Mouse (Mus musculus) layer of hippocampus, postnatal 14 days (tissue): Measurements from ENCODE around the gene Ghrhr. TPM values are rescaled to one million over a fixed set of nuclear protein-coding genes. Genes with fewer than 3 reads are reported as not detected.

Source experiments
- DNase-seq, 2 experiments: peaks; one replicate each; pipeline ENCODE4 v3.0.0; 2021 to 2022; ENCODE audit warnings: low spot score in 2 of 2, mixed read lengths in 1 of 2
- total RNA-seq, 2 experiments: library from RNA; stranded (reverse); gene quantifications; 2 replicates each; pipeline ENCODE4 v1.2.3; 2021

The Ghrhr gene
- total RNA-seq, 2 experiments from 2014 or later: not detected

DNA sequence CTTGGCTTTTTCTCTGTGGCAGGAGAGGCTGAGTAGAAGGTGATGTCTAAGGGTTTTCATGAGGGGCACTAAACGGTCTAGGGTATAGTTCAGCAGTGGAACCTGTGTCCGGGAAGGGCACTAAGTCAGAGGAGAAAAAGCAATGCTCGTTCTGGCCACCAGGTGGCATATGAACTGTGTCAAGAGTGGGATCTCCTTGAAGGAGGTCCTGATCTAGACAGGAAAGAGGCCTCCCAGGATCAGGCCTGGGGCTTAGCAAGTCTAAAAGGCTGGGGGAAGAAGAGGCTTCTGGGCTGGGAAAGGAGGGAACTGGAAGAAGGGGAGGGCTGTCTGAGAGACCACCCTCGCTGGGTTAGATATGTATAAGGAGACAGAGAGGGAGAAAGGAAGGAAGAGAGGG lies 16.4 kb downstream of the Ghrhr start:
- peak; percentile 74 to 85 for DNase-seq

DNA sequence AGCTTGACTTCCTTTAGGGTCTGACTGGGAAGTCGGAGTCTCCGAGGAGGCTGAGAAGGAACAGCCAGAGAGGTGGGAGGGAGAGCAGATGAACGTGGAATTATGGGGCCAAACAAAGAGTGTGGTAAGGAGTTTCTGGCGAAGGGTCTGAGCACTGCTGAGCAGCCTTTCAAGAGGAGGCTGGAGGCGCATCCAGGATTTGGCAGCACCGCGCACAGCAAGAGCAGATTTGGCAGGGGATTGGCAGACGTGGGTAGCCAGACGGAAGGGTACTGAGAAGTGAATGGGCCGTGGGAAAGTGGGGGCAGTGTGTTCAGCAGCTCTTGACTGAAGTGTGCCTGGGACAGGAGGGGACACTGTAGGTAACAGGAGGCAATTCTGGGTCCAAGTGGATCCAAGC lies 18.8 kb downstream of the Ghrhr start:
- peak; percentile 56 to 84 for DNase-seq

DNA sequence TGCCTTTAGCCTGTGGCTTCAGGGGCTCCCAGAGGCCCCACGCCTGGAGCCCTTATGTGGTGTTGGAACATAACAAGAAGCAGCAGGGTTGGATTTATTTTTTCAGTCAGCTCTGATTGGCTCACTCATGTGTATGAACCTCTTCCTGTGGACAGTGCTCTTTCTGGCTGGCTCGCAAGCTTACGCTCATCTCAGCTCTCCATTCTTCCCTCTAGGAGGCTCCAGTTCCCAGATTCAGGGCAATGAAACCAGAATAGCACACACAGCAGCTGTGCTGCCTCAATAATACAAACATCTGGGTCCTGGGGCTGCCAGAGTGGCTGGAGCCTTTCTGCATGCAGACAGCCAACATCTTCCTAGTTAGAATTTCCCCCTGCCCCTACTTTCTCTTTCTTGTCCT lies 20.1 kb downstream of the Ghrhr start:
- peak in 1 of 2 experiments; percentile 43 for DNase-seq

DNA sequence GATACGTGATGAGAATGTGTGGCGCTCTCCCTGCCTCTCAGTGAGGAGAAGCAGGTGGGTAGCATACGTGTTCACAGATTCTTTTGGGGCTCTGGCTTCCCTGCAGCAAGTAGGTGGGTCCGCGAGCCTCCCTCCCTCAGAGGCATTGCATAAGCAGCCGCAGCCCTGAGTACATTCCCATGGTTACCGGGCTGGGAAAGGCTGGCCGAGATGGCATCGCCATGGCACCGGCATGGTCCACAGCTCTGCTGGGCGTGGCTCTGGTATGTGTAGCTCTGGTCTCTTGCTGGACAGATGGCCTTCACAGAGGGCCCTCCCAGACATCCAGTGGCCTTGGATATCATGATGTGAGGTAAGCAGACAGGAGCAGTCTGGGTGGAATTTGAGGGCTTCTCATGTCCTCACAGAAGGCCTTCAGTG lies 20.5 kb downstream of the Ghrhr start:
- peak; percentile 72 to 77 for DNase-seq

DNA sequence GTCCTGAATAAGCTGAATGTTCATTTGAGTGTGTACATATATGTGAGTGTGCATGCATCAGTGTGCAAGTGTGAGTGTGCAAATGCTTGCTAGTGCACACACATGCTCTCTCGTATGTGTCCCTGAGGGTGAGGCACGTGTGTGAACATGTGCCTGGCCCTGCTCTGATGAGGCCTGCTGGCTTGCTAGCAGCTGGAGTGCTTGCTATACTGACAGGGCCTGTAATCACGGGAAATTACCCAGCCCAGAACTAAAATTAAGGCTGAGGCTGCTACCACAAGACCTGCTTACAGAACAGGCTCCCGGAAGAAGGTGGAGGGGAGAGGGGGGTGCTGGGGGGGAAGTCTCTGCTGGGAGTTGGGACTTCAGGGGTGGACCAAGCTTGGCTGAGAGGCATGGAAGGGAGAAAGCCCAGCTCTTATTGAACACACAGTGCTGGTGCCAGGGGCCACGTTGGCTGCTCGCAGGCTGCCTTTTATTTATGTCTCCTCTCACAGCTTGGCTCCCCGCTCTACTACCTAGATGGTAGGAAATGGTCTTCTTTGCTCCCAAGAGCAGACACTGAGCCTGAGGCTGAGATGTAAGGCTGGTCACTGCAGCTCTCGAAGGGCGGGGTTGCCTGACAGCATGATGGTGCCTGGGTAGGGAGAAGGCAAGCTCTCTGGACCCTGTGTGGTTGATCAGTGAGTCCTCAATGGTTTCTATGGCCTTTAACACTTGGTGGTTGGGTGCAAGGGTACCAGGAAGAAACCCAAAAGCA lies 23.0 kb downstream of the Ghrhr start:
- DNase-seq: no peak

DNA sequence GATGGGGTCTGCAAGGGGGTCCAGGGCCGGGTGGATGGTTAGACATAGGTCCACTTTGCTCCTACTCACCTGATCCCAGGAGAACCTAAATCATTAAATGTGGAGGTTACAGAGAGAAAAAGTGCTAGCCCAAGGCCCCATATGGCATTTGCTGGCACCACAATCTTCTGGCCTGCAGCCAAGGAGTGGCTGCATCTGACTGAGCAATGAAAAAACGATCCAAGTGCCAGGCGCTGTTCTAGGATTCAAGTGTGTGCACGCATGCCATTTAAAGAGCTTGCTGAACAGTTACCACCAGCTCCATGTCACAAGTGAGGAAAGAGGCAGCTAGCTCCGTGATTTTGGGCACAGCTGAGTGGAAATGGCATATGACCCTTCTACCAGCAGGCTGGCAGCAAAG lies 23.8 kb downstream of the Ghrhr start:
- peak; percentile 74 to 89 for DNase-seq

DNA sequence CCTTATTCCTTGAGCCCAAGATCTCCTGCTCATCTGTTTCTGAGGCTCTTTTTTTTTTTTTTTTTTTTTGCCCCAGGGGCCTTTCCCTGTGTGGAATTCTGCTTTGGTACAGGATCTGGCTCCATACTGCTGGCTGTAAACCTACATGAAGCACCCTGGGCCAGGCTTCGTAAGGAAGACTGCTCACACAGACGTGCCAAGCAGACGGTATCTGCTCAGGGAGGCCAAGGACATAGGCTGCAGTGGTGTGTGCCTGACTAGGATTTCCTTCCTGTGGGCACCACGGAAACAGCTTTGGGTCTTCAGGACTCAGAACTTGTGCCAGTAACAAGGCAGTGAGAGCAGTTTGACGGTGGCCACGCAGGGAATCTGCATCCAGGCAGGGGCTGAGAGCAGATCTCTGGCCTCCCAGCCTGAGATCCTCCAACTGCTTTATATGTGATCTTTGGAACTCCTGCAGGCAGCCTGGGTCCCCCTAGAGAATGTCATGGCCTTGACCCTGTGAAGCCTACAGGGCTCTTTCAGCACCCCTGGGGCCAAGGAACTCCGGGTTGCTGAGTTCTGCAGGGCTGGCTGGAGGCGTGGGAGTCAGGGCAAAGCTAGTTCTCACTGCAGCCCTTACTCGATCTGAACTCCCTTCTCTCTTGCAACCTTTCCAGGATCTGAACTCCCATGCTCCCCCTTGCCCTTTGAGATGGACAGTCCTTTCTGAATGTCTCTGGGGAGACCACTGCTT lies 26.1 kb downstream of the Ghrhr start:
- no peak for DNase-seq

DNA sequence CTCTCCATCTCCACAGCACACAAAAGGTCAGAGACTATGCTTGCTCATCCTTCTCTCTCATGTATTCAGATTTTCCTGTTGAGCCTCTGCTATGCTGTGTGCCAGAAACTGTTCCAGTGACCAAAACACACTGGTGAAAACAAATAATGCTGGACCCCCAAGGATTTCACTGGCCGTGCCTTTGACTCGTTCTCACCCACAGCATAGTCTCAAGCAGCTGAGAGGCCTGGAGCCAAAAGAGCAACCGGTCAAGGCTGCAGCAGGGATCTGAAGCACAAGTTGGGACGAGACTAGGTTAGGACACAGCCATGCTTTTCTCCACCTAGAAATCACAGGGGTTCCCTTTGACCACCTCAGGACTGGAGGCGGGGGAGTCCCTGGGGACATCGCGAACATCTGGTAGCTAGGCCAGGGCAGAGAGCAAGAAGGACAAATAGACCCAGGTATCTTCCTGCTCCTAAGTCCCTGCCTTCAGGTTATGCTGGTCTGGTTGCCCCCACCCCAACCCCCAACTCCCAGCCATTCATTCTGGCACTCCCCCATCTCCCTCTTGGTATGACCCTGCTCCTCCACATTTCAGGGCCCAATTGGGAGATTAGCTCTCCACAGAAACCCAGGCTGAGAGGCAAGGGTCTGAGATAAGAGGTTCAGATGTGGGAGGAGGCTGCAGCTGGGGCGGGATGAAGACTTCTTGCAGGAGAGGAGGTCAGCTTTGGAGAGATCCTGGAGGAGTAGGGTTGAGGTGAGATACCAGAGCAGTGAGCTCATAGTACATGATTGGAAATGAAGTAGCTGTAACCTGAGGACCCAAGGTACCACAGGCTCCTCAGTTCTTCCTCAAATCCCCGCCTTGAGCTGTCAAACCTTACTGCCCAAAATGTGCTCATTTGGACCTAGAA lies 27.6 kb downstream of the Ghrhr start:
- no peak for DNase-seq

DNA sequence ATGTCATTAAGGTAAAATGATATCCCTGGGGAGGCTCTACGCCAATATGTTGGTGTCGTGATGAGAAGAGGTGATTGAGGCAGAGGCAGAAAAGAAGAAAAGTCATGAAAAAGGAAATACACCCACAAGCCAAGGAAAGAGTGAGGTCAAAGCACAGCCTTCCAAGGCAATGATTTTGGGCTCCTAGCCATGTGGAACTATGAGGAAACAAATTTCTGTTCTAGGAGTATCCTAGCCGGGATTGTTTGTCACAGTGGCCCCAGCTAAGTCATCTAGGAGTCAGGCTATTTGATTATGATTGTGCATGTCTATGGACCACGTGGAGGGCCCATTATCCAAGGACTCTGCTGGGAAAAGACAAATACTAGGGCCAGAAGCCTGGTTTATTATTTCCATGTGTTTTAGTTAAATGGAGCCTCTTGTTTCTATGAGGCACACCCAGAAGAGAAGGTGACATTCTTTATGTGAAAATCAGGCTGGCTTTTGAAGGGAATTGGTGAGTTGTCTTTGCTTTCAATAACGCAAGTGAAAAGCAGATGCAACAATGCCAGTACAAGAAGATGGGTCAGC lies 28.4 kb downstream of the Ghrhr start:
- no peak for DNase-seq

DNA sequence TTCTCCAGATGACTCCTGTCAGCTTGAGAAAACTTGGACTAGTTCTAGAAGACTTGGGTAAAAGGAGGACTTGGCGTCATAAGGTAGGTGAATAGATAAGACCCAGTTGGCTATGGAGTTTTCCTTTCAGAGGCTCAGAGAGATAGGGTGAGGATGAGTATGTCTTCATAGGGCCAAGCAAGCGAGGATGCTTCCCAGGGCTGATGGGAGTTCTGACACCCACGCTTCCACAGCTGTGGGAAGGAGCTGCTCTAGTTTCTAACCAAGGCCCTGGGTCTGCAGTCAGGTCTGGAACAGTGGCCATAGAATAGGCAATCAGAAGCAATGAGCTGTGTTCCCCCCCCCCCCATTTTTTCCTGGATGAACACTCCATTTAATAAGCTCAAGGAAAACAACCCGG lies 31.2 kb downstream of the Ghrhr start:
- DNase-seq: no peak

DNA sequence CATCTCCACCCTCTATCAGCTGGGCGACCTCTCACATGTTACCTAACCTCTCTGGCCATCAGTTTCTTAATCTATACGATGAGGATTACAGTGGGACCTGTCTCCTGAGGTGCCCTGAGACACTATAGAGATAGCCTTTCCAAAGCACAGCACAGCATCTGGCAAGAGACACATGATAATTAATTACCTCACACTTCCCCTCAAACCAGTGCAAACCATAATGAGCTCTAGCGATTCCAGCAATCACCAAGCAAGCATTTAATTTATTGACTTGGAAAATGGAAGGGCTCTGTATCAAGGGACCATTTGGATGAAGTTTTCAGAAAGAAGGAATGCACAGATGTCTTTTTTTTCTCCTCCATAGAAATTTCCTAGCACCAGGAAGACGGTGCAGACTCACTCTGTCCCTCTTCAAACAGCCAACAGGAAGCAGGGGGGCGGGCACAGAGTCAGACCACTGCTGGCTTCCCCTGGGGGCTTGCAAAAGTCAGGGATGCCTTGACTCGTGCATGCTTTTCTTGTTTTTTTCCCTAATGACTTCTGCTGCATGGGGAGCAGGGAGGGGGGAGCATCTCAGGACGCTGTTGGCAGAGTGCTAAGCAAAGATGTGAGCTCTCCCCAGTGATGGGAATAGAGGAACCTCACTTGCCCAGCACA lies 34.2 kb downstream of the Ghrhr start:
- DNase-seq: no peak

DNA sequence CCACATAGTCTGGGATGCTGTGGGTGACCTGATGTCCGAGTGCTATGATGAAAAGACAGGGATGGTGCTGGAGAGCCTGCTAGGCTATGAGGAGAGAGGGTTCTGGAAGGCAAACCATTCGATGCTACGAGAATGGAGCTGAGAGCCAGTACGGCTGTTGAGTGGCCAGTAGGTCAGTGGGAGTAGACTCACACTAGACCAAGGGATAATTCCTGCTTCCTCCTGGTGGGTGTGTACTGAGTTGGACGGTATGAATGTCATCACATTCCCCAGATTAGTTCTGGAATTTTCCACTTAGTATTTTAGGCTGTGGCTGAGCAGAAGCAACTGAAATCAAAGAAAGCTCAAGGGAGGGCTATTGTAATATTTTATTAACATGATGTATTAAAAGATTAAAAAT lies 34.9 kb downstream of the Ghrhr start:
- DNase-seq: no peak

DNA sequence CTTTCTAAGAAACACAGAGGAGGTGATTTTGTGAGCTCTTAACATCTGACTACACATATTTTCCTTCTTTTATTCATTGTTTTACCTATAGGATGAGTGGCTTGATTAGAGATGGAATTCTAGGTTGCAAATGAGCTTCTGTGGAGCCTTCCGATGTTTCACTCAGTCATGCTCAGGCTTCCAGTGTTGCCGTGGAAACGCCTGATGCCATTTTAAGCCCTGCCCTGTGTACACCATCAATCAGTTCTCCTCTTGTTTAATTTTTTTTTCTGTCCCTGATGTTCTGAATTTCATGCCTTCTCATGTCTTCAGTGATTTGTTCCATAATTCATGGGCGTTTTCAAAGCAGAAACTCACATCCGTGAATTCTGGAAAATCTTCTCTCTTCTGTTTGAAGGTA lies 40.1 kb downstream of the Ghrhr start:
- no peak for DNase-seq

DNA sequence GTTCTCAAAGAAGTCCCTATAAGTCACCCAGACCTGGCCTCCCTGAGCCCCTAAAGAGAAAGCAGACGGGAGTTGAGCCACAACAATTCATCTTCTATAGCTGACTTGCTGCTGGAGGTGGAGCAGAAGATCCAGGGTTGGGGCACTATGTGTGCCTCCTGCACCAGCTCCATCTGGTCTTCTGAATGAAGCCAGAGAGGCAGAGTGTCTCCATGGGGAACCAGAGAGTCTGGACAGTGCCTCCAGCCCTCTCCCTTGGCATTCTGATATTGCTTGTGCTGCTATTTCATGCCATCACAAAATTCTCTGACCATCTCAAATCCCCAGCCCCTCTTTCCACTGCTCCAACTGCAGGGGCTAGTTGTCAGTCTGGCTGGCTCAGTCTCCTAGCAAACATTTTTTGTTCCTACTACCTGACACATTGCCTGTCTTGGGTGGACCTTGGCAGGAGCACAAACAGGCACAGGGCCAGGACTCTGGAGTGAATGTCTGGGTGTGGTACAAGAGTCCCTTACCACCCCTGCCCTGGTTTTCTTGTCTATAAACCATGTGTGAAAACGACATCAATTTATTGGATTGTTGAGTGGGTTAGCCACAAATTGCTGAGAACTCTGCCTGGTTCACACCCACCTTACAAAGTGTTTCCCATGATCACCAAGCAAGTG lies 42.8 kb downstream of the Ghrhr start:
- no peak for DNase-seq

DNA sequence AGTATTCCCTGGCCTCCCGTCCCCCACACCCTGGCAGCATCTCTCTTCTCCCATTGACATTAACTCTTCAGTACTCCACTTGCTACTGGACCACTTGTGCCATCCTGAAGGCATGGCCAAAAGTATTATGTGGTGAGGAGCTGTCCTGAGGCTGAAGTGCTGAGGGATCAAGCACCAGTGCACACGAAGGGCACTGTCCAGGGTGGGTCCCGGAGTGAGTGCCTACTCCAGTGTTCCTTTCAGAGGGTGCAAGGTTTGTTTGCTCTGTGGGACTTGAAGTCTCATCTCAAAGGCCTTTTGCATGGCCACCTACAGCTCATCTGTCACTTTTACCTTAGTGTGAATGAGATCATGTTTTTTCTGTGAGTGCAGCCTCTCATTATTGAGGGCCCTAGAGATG lies 44.3 kb downstream of the Ghrhr start:
- no peak for DNase-seq

DNA sequence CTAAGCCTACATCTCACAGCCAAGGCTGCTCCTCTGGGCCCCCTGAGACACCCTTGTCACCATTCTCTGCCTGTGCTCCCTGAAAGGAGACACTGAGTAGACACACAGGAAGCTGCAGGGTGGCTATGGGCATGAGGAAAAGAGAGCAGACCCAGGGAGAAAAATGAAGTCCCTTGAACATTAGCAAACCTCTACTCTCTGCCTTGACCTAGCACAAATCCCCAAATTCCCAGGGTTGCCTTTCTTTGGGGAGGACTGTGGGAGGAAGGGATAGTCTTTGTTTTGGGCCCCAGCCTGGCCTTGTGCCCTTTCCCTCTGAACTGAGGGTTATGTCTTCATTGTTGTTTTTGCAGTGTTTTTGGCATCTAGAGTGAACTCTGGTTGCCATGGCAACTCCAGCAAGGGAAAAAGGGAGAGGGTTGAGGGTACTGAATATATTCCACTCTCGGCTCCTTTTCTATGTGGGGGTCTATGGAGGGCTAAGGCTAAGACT lies 44.8 kb downstream of the Ghrhr start:
- peak; percentile 46 to 72 for DNase-seq

DNA sequence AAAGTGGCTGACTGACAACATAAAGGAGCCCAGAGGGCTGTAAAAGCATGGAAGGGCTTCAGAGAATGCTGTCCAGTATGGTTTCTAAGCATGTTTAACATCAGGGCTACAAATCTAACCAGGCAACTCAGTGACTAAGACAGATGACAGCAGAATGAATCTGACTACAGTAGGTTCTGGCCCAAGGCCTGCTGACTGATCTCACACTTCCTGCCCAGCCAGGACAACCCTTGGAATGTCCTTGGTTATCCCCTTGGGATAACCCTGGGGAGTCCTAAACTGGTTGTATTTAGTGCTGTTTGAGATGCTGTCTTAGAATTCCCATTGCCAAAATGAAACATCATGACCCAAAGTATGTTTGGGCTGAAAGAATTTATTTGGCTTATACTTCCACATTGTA lies 56.0 kb downstream of the Ghrhr start:
- DNase-seq: no peak

DNA sequence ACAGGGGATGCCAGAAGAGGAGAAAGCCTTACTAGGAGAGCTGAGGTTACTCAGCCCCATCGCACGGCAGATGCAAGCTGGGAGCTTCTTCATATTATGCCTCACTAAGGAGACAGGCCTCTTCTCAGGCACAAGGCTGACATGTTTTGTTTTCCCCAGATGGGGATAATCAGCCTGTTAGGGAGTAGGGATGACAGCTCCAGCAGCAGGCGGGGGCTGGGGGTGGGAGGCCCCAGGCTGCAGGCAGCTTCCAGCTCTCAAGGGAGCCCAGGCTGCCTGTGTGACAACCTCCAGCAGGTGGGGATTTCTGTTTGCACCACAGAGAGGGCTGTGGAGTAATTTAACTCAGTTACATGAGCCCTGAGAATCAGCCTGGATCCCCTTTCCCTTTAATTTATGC lies 58.3 kb downstream of the Ghrhr start:
- peak; percentile 57 to 65 for DNase-seq

DNA sequence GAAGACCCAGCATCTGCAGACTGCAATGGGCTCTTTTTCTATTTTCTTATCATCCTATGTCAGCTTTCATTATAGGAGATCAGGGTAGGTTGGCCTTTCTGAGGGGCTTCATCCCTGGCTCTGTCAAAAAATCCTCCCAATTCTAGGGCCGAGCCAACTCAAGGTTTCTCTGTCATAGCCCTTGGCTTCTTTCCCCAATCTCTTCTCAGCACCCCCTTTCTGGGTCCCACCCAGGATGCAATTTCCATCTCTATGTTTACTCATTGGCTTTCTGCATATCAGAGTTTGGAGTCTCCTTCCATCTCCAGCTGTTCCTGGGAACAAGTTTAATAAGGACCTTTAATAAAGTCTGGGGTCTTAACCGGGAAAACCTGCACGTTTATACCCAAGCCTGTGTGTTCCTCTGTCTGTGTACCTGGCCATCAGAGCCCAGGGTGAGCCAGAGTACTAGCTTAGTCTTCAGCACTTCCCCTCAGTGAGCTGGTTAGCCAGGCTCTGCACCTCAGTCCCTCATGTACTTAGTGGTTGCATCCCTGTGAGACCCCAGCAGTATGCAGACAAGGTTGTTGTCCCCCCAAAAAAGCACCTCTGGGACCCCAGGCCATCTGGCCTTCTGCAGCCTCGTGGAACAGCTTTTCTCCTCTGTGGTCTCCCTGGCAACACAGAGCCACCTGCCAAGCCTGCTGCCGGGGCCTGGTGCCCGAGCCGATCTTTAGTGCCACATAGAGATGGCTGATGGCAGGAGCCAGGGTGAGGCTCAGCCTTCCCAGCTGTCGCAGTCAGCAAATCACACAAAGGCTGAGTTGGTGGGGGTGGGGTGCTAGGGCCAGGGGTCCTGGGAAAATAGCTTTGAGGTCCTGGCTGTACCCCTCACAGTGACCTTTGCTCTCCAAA lies 59.4 kb downstream of the Ghrhr start:
- peak; percentile 83 to 91 for DNase-seq
